Mouse (Mus musculus) liver, adult (tissue): ENCODE data around the gene 4930539E08Rik.

Experiments used
- GATA4 ChIP-seq: IDR thresholded peaks from 2 replicates; pipeline ENCODE4 v1.6.1; 2014; ENCODE audit warnings: mild to moderate bottlenecking, low read length; ENCODE audit not compliant: insufficient replicate concordance

The 4930539E08Rik gene

DNA sequence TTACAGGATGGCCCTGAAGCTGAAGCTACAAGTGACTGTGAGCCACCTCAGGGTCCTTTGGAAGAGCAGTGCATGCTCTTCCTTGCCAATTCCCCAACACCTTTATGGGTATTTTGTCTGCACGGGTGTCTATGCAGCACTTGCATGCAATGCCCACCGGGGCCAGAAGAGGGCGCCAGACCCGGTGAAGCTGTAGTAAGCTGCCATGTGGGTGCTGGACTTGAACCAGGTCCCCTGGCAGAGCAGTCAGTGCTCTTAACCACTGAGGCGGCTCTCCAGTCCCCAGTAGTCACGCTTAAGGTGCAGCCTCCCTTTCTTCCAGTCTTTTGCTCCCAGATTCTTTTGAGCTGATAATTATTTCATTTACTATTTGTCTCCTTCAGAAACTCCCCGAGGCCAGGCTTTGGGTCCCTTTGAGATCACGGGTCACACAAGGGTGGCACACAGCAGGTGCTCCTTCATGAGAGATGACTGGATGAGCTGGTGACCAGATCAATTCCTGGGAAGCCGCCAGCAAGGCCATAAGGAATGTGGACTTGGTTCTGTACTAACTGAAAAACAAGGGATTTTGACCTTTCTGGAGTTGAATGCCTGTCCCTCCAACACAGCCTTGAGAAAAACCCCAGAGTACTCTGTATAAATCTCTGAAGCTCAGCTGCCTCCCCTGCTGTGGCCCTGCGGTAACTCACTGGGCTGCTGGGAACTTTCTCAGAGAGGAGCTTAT, 21.7 kb upstream of the 4930539E08Rik start:
- TF ChIP-seq GATA4: no peak

DNA sequence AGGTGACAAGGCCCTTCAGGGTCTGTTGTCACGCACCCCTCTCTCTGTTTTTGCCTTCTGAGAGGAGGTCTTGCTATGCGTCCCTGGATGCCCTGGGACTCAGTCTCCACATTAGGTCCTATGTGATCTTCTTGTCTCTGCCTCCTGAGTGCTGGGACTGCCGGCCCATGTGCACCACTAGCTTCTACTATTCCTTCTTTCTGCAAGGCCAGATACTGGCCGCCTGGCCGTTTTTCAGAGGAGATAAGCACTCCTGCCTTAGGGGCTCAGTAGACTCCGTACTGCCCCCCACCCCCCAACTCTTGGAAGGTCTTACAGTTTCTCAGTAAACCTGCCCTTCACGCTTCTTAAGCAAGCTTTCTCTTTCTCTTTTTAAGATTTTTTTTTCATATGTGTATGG, 21.0 kb upstream of the 4930539E08Rik start:
- no peak for TF ChIP-seq GATA4

DNA sequence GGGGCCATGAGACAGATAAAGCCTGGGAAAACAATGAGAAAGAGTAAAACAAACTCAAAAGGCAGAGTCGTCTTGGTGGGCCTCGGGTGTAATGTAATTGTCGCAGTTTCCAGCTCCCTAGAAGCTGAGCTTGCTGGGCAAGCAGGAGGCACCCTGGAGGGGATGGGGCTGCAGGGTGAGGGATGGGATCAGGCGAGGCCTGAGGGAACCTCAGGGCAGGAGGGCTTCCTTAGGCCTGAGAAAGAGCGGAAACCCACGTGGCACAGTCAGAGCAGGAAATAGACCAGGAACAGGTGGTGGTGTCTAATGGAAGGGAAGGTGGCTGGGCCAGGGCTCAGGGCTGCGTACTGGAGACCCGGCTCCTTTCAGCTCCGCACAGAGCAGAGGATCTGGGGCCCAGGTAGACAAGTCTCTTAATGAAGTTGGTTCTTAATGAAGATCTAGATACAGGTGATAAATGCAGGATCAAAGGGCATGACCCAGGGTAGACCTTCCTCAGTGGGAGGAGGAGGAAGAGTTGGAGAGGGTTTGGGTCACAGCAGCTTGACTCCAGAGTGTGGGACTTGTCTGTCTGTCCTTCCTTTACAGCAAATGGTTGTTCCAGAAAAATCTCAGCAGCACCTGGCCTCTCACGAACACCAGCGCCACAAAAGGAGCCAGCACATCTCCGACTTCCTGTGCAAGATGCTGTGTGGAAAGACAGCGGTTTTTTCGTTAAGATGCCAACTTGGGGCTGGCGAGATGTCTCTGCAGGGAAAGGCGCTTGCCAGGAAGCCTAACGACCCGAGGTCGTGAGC, 19.2 kb upstream of the 4930539E08Rik start:
- TF ChIP-seq GATA4: no peak

DNA sequence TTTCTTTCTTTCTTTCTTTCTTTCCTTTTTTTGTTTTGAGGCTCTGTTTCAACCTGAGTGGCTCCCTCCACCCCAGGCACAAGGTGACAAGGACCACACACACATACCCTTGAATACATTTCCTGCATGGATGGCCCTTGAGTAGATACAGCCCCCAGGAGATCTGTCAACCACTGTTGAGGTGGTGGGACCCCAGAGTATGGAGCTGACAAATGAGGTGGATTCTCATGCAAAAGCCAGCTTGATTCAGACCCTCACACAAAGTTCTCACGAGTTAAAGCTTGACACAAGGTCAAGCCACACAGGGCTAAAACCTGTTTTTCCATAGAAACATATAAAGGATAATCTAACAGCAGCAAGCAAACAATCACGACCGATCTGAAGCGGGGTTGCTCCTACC, 17.1 kb upstream of the 4930539E08Rik start:
- no peak for TF ChIP-seq GATA4

DNA sequence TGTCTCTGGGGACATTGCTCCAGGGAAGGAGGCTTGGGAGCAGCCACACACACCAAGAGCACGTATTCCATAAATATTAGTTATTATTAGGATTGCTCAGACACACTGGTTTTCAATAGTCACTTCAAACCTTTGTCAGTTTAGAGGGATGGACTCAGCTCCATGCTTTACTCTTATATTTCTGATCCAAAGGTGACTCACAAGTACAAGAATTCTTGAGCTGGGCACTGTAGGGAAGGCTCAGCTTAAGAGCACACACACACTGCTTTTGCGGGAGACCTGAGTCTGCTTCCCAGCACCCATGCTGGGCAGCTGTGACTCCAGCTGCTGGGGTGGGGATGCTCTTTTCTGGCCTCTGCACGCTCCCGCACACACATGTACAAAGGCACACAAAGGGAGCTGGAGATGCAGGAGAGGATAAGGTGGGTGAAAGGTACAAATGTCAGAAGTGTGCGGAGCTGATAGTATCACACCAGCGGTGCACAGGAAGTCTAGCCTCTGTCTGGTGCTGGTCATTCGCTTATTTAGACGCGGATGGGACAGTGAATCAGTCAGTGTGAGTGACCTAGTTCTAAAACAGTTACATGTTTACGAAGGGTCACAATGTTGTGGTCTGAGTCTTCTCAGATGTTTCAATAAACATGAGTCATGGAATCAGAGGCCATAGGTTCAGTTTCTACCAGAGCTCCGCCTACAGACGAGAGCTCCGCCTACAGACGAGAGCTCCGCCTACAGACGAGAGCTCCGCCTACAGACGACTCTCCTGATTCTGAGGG, 16.5 kb upstream of the 4930539E08Rik start:
- TF ChIP-seq GATA4: no peak

DNA sequence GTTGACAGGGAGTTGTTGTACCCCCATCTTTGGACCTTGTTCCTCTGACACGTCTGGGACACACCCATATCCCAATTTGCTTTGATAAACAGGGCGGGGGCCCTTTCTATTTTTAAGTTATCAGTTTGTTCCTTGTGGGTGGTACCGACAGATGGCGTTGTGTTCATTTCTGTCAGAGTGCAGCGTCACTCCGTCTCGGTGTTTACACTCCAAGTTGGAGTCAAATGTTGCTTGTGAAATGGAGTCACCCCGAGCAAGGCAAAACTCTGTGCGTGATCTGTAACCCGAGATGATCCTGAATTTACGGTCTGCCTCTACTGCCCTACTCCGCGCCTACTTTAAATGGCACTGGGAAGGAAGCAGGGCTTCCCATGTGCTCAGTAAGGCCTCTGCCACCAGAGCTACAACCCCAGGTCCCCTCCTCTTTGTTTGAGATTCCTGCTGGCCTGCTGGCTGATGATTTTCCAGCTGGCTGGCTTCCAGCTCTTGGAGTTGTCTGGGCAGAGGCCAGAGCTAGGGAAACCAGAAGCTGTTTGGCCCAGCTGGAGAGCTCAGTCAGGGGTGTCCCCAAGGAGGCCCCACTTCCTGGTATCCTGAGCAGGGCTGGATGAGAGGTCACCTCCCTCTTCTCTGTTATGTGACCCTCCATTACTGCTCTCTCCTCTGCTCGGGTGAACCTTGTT, 15.4 kb upstream of the 4930539E08Rik start:
- peak; percentile 8; the same call in 1 of the 2 replicates for TF ChIP-seq GATA4

DNA sequence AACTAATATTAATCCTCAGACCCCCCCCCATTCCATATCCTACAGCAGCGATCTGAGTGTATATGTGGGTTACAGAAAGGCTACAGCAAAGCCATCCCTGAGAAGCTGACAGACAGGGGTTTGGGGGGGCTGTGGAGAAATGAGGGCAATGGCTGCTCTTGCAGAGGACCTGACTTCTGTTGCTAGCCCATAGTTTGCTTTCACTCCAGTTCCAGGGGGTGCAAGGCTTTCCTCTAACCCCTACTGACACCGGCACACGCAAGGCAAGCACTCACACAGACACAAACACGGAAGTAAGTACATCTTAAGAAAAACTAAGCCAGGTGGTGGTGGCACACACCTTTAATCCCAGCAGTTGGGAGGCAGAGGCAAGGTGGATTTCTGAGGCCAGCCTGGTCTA, 14.2 kb upstream of the 4930539E08Rik start:
- no peak for TF ChIP-seq GATA4

DNA sequence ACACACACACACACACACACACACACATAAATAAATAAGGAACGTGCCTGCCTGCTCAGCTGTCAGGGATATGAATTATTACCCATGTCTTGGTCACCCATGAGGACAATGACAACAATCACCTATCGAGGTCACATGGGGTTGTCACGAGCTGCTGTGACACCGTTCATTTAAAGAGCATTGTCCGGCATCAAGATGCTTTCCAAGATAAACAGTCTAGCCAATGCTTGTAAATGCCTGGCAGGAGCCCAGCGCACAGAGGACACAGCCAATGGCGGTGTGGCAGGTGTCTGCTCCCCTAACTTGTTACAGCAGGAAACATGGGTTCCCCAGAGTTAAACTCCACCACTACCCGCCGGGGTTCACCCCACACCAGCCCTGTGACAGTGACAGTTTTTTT, 12.9 kb upstream of the 4930539E08Rik start:
- TF ChIP-seq GATA4: no peak

DNA sequence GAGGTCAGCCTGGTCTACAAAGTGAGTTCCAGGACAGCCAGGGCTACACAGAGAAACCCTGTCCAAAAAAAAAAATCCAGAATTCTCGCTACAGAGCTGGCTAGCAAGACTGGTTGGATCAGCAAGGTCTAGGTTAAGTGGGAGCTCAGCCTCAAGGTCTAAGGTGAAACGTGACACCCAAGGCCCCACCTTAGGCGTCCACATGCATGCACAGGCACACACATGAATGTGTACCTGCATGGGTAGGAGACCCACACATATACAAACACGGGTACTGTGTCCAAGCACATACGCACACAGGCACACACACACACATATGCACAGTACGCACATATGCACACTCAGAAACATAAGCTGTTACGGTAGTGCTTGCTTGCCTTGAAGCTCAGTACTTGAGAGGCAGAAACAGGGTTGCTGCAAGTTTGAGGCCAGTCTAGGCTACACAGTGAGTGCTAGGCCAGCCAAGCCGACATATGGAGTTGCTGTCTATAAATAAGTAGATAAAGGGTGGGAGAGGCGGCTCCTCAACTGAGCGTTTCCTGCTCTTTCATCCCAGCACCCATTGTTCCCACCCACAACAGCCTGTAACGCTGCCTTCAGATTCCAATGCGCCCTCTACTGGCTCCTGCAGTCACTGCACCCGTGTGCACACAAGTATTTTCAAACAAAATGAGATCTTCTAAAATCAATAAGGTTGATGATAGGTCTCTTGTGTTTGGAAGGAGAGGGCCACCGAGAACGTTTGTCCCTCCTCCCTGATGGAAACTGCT, 11.9 kb upstream of the 4930539E08Rik start:
- TF ChIP-seq GATA4: no peak

DNA sequence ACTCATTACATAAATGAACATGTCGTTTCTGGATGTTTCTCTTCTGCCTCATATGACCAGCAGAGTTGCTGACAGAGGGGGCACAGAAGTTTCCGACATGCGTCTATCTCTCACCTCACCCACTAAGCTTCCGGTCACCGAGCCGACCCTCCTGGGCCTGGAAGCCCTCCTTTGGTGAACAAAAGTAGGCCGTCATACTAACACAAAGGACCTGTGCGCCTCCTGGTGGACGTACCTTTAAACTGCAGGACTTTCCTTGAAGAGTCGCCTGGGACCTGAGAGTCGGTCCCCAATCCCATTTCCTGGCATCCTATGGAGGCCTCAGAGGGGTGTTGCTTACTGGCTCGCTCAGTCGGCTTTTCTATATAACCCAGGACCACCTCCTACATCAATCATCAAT, 11.3 kb upstream of the 4930539E08Rik start:
- TF ChIP-seq GATA4: no peak

DNA sequence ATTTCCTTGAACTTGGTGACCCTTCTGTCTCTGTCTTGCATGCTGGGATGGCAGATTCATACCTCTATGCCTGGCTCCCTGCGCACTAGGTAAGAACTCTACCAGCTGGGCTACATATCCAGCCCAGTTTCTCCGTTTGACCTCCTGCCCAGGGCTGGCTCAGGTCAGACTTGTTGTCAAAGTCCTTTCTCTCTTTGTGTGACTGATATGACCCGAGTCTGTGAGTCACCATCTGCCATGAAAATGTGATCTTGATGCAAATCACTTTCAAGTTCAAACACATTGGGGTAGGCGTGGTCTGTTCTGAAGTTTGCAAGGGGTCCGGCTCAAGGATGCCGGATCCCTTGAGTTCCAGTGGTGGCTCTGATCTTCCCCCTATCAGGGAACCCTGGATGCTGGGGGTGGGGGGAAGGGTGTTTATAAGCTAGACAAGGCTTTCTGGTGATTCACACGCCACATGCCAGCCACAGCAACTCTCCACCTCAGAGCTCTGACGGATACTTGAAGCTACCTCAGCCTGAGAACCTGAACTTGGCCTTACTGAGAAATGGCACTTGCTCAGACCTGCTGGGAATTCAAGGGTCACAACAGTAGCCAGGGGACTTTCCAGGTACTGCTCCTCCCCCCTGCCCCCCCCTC, 10.0 kb upstream of the 4930539E08Rik start:
- no peak for TF ChIP-seq GATA4

DNA sequence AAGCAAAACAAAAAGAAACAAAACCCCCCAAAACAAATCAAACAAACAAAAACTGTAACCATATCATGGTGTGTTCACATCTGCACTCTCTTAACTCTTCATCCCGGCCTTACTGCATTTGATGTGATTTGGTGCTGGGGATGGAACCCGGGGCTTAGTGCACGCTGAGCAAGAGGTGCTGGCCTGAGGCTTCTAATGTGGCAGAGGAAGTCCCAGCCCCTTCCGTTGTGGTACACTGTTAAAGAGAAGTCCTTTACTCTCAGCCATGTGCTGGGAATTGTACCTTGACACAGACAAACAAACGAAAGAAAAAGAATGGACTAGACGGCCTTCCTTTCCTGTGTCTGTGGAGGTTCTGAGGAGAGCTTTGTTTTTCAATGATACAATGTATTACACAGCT, 7.0 kb upstream of the 4930539E08Rik start:
- no peak for TF ChIP-seq GATA4

DNA sequence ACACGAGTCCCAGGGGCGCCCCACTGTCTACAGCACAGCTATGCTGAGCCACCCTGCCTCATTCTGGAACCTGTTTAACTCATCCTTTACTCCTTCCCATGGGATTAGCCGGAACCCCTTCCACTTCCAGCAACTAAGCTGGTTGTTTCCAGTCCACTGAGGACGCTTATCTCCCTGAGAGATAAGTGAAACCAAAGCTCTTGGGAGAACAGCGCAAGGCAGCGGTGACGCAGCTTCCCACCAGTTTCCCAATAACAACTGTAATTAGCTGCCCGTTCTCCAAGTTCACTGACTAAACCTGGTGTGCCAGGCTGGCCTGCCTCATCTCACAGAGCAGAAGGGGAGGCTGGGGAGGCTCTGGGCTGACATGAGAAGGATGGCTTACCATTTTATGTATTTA, 6.0 kb upstream of the 4930539E08Rik start:
- TF ChIP-seq GATA4: peak; percentile 55; the same call in 1 of the 2 replicates

DNA sequence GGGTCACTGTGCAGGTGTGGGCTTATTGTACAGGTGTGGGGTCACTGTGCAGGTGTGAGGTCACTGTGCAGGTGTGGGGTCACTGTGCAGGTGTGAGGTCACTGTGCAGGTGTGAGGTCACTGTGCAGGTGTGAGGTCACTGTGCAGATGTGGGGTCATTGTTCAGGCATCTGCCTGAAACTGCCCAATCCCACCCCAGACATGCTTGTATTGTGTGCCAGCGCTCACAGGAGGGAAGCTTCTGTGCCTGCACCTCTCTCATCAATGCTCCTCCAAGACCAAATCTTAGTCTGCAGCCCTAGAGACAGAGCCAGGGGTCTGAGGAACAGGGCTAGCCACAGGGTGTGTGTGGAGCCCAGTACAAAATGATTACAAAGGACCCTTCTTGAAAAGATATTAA, 1.4 kb upstream of the 4930539E08Rik start:
- no peak for TF ChIP-seq GATA4
